Mouse (Mus musculus) layer of hippocampus, adult 2 months (tissue): ENCODE results near the gene Ikzf1. TPM values are rescaled to one million over a fixed set of nuclear protein-coding genes. Genes with fewer than 3 reads are reported as not detected.
A peak's percentile ranks its signal among the peaks of the same experiment; 100 is the strongest.

Experiments
- DNase-seq, 2 experiments: peaks; one replicate each; pipeline ENCODE4 v3.0.0; 2022; ENCODE audit warnings: low spot score in 2 of 2
- H3K27ac ChIP-seq: fragments of 200-600 bp; 2 replicates; pipeline ENCODE4 v1.8.1; 2022
- H3K4me3 ChIP-seq: fragments of 200-600 bp; 2 replicates; pipeline ENCODE4 v1.8.1; 2022; ENCODE audit warnings: mild to moderate bottlenecking
- CTCF ChIP-seq: fragments of 200-600 bp; conservative IDR thresholded peaks from 2 replicates; pipeline ENCODE4 v1.8.1; 2022; ENCODE audit warnings: antibody characterized with exemption, mild to moderate bottlenecking, moderate library complexity
- total RNA-seq, 2 experiments: library from RNA; stranded (reverse); gene quantifications; 2 replicates each; pipeline ENCODE4 v1.2.3; 2021

Ikzf1 gene
- total RNA-seq, 2 experiments from 2014 or later = 2.6 to 4.0 TPM

DNA sequence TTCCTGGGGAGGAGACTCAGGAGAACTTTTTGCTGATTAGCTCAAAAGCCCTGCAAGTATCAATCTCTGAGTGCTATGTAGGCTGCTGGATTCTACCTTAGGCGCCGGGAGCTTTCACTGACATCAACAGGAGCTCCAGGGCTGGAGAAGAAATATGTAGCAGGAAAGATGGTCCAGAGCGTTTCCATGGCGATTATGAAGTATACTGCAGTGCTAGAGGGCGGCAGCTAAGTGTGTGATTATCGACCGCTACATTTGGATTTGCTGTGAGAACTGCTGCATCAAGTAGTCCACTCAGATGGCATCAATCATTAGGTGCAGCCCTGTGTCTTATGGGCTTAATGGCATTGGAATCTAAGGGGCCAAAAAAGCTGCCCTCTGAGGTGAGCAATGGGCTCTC is 7.6 kb upstream of the Ikzf1 start:
- no peak overlapping the region for H3K27ac ChIP-seq
- H3K4me3 ChIP-seq = no peak overlapping the region
- TF ChIP-seq CTCF = no peak
- DNase-seq = no peak

DNA sequence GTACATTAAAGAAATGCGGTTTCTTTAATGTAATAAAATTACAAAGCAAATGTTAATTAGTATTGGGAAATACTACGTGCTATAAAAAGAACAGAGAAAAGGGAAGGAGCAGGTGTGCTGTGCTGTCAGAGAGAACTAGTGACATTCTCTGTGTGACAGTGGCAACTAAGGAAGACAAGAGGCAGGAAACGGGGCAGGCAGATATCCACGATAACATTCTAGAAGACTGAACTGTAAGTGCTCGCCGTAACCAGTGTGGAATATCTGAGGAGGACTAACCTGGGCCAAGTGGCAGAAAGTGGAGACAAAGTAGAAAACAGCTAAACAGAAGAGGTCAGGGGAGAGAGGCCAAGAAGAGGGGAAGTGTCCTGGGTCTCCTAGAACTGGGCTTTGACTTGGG is 5.8 kb upstream of the Ikzf1 start:
- H3K4me3 ChIP-seq = no peak overlapping the region
- no peak overlapping the region for H3K27ac ChIP-seq
- no peak for DNase-seq
- no peak for TF ChIP-seq CTCF

GRCm38 (mm10) chr11:11684056-11684929 is 510 bp upstream of the Ikzf1 start:
- no peak for DNase-seq
- Histone ChIP-seq H3K4me3 (no peak overlapping the region), H3K27ac (no peak overlapping the region)
- no peak for TF ChIP-seq CTCF

DNA sequence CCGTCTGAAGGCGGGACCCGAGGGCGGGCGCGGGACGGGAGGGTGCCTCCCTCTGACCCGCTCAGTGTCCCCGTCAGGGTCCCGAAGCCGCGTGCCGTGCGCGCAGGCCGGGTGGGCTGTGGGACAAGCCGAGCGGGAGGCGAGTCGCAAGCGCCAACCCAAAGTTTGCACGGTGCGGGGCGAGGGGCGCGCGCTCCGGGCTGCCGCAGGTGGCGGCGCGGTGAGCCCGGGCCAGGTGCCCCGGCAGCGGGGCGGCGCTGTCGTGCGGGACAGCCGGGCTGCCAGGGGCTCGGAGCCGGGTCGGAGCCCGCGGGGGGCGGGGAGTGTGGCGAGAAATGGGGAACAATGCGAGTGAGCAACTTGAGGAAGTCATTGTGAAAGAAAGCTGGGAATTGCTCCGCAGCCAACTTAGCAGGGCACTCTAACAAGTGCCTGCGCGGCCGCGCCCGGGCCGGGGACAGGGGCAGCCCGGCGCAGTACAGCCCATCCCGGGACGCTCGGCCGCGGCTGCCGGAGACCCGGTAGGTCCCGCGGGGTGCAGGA is 1.1 kb downstream of the Ikzf1 start:
- Histone ChIP-seq H3K4me3 (peak overlapping the region; percentile 52), H3K27ac (0 out of 2 replicates have a peak overlapping the region, but pooled peaks have one; percentile 18)
- DNase-seq = peak; percentile 23 to 25
- TF ChIP-seq CTCF = no peak

DNA sequence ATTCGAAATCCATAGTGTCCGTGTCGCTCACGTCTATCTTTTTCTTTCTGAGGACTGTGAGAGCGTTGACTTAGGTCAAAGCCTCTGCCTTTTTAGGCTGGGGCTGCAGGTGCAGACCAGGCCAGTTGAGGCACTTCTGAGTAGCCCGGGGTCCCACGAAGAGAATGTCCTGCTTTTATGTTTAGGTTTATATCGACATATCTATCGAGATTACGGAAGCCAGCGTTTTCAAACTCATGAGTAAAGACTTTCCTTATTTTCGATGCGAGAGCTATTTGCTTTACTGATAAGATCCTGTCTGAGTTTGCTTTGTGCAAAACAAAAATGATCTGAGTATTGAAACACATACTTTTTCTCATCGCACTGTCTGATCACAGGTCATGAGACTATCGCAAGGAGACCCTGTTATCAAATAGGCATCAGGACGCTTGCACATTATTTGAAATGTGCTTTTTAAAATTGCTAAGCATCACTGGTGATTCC is 1.8 kb downstream of the Ikzf1 start:
- Histone ChIP-seq H3K4me3 (peak overlapping the region; percentile 52), H3K27ac (0 out of 2 replicates have a peak overlapping the region, but pooled peaks have one; percentile 18)
- TF ChIP-seq CTCF = no peak
- no peak for DNase-seq

DNA sequence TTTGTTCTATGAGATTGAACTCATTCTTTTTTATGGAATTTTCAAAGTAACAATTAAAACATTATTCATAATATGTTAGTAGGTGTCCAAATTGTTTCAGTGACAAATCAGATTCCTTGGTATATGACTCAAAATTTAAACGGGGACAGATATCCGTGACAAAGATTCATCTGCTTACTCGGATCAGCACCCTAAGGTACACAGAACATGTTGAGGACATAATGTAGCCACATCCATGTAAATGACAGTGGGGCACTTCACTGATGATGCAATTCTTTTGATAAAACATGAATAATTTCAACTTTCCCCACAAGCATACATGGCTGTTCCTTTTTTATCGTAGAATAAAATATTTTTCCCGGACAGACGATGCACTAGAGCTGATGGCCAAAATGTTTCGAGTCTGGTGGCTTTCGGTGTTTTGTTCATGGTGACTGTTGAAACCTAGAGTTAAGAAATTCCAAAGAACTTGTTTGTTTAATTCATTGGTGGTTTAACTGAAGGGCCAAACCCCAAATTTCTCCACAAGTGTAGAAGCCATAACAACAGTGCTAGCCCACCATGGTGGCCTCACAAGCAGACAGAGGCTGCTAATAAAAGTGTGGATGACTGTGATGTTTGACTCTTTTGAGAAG is 2.9 kb downstream of the Ikzf1 start:
- no peak for TF ChIP-seq CTCF
- H3K27ac ChIP-seq = no peak overlapping the region
- DNase-seq = no peak
- no peak overlapping the region; the same call in 1 of the 2 replicates for H3K4me3 ChIP-seq

DNA sequence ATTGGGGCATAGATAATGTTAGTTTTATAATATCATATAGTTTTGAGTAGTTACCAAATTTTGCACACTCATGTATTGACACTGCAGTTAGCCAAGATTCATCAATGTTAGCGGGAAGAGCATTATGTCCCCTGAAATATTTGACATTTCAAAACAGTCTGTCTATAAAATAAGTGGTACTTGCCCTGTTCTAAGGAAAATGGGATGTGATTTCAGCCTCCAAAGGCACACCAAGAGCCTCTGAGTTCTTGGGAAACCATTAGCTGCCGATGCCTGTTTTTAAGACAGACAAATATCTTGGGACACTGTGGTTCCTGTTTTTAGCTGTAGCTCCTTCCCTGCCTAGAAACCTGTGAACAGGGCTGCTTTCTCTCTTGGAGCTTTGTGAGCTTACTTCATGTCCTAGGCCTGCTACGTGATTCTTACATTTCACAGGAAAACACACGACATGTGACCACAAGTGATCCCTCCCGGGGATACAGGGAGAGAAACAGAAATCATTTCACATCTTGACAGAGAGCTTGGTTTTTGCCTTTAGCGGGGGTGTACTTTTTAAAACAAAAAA is 4.0 kb downstream of the Ikzf1 start:
- DNase-seq = no peak
- Histone ChIP-seq H3K27ac (no peak overlapping the region), H3K4me3 (no peak overlapping the region)
- TF ChIP-seq CTCF = no peak

GRCm38 (mm10) chr11:11689701-11690058 is 4.9 kb downstream of the Ikzf1 start:
- no peak overlapping the region for H3K27ac ChIP-seq

DNA sequence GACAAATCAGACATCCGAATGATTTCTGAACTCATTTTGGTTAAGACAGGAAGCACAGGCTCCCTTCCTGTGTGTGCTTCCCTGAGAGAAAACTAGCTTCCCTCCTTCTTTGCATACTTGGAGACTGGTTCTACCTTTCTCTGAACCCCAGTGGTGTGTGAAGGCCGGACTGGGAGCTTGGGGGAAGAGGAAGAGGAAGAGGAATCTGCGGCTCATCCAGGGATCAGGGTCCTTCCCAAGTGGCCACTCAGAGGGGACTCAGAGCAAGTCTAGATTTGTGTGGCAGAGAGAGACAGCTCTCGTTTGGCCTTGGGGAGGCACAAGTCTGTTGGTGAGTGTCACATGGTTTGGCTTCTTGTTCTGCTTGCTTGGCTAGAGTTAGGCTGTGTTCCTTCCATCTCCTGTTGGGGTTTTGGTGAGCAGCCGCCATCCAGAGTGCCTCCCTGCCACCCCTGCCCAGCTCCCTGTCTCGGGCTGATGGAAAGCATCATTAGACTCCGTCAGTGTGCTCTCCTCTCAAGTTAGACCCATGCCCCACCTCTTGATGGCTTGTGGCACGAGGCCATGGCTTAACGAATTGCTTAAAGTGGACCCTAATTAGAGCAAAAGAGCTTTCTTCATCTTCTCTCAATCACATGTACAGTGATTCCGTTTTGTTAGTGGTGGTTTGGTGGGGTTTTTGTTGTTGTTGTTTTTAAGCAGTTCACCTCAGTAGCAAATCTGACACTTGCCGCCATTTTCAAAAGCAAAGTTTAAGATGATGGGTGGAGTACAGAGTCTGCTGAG is 5.4 kb downstream of the Ikzf1 start:
- no peak for DNase-seq
- no peak overlapping the region for H3K27ac ChIP-seq
- H3K4me3 ChIP-seq = no peak overlapping the region
- no peak for TF ChIP-seq CTCF

More at GRCm38 (mm10) chr11:11689701-11690058, 4.9 kb downstream of the Ikzf1 start:
- DNase-seq = no peak
- TF ChIP-seq CTCF = no peak
- H3K4me3 ChIP-seq = no peak overlapping the region

DNA sequence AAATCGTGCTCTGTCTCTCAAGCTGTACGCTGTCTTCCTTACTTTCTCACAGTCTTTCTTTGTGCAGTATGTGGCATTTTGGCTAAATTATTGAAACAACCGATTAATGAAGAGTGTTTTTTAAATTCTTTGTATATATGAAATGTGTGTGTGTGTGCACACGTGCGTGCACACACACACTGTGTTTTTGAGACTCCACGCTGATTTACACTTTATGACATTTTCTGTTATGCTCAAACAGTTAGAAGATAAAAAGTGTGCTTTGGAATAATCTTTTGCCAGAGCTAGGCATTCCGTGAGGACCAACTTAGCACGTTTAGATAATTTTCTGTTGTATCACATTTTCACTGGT is 6.0 kb downstream of the Ikzf1 start:
- Histone ChIP-seq H3K27ac (no peak overlapping the region), H3K4me3 (no peak overlapping the region)
- DNase-seq = no peak
- no peak for TF ChIP-seq CTCF

DNA sequence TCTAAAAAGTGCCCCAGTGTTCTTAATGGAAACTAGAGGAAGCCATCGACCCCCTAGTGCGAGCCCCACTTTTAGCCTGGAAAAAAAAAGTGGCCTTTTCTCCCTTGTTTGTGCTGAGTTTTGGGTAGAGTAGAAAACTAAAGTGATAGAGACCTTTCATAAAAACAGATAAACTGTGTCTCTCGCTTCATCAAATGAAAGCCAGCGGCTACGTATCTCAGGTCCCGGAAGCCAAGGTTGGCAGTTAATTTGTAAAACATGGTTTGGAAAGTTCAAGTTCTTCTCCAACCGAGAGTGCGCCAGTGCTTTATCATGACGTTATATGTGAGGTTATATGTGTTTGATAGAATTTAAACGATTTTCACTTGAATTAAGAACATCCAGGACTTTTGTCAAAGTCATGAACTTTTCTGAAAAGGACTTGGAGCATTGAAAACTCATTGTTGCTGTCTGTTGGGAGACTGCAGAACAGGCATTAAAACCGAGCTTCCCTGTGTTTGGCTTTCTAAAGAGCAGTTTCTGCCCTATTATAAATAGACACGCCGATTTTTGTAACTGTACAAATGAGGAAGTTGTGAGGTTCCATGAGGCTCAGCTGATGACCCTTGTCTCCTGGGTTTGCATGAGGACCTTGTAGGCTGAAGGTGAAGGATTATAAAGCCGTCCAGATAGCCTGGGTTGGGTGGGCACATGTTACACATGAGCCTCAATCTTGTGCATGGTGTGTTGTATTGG is 6.7 kb downstream of the Ikzf1 start:
- no peak for DNase-seq
- Histone ChIP-seq H3K27ac (no peak overlapping the region), H3K4me3 (no peak overlapping the region)
- no peak for TF ChIP-seq CTCF
